Mouse (Mus musculus) thymus, adult 18-20 months (tissue): ENCODE data around the gene Wdr19.
"Not testable (repeated sequence)": the region's sequence is repeated elsewhere in the genome, so short reads cannot be mapped to it uniquely, and the experiment has no call there.

Experiments used
- DNase-seq, 2 experiments: peaks; one replicate each; pipeline ENCODE4 v3.0.0; 2022; ENCODE audit warnings: mixed read lengths in 2 of 2

Wdr19 gene

DNA sequence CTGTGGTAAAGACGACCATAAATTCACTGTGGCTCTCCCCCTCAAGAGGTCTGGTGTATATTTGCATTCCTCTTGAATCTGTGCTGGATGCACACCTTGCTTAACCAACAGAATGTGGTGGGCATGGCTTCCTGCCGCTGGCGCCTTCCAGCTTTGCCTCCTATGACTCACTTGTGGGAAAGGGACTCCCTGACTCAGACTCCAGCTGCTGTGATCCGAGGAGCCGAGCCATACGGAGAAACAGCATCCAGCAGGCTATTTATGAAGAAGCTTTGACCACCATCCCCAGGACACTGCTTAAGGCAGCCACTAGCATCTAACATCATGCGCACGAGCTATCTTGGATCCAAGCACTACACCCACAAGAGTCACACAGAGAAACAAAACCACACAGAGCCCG lies 5.1 kb upstream of the Wdr19 start:
- DNase-seq = no peak

DNA sequence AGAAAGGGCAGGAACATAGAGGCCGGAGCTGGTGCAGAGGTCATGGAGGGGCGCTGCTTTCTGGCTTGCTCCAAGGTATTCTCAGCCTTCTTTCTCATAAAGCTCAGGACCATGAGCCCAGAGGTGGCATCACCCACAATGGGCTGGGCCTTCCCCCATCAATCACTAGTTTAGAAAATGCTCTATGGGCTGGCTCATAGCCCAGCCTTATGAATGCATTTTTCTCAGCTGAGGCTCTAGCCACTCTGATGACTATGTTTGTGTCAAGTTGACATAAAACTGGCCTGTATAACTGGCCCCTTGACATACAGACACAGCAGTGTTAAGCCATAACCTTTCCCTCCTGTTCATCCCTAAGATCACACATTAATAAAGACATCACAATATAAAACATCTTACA lies 5.2 kb downstream of the Wdr19 start:
- no peak for DNase-seq

DNA sequence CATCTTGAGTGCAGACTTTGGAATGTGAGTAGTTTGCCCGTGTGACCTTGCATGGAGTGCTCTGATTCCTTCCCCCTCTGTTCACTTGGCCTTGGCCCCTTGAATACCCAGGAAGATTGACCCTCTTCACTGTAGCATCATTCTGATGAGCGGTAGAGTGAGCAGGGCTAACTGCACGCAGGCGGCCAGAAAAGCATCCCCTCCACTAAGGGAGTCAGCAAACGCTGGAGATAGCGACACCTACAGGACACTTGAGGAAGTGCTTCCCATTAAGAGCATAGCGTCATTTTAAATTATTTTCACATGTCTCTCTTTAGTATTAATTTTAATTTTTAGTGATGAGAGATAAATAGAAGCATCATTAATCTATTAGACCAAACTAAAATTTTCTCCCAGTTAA lies 13.8 kb downstream of the Wdr19 start:
- DNase-seq = no peak

DNA sequence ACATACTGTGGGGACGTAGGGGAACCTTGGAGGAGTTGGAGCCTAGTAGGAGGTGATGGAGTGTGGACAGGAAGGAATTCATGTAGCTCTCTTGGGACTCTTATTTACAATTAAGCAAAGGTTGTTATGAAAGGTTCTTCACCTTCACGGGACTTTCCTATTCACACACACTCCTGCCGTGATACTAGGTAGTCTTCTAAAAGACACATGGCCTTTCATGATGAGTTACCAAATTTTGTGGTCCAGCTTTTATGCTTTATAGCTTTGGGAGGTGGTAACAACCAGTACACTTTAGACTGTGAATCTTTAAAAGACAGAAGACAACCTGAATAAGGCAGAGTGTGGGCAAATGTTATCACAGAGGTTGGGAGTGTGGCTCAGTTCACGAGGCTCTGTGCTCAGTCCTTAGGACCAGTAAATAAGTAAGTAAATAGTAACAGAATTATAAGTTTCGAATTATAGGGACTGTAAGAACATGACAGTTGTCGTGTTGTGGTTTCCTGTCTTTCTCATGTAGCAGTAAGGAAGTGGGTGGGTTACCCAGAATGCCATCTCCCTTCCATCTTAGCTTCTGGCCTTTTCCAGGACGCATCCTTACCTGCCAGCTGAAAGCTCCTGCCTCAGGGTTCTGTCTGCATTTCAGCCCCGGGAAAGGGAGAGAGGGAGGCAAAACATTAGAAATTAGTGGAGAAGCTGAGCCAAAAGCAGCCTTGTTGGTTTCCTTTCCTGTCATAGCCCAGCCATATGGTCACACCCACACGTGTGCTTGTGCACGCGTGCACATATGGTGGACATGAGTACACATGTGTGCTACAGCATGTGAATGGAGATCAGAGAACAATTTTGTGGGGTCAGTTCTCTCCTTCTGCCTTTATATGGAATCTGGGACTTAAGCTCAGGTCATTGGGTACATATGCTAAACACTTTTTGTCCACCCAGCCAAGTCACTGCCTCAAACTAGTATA lies 18.1 kb downstream of the Wdr19 start:
- DNase-seq = no peak

DNA sequence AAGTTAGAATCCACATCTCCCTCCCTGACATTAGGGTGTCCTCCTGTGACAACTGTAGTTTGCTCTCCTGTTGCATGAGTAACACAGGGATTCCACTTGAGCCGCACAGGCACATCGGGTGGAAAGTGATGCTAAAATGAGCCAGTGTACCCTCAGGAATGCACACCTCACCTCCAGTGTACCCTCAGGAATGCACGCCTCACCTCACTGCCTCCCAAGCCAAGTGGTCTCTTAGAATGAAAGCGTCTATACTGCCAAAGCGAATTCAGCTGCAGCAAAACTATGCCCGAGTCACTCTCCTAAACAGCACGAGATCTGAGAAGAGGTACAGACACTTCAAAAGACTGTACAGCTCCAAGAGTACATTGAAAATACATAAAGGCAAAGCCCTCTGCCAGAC lies 21.5 kb downstream of the Wdr19 start:
- DNase-seq = no peak

DNA sequence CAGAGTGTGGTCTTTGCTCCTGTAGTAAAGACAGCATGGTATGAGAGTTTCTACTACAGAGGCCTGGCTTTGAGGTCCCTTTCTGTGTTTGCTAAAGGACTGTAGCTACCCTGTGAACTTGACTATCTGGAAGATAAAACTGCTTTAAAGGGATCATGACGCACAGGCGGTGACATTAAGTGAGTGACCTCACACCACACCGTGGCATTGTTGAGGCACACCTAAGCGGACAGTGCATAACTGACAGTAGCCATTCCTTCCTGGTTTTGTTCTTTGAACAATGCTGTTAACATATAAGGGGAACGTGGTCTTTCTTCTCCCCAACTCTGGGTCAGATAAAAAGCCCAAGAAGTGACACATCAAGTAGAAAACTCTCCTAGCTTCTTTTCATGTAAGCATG lies 24.6 kb downstream of the Wdr19 start:
- no peak for DNase-seq

DNA sequence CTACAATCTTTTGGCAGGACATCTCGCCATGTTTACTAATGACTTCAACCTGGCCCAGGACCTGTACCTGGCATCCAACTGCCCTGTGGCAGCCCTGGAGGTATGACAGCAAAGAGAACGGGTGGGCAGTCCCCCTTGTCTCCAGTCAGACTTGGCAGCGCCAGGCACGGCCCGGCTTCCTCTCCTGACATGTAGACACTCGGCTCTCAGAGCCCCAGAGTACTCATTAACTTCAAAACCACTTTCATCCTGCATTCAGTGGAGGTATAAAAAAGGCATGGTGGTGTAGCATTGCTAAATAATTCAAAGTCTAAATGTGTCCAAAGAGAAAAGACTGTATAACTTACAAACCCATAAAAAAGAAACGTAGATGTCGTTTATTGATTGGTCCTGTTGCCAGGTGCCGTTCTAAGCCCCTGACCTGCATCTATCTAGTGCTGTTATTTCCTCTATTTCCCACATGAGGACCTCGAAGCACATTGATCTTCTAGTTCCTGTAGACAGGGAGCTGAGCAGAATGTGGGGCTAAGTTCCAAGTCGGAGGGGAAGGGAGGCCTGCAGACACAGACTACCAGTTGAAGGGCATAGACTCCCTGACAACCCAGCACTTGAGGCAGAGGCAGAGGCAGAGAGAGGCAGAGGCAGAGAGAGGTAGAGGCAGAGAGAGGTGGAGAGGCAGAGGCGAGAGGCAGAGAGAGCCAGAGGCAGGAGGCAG lies 31.9 kb downstream of the Wdr19 start:
- no peak for DNase-seq

DNA sequence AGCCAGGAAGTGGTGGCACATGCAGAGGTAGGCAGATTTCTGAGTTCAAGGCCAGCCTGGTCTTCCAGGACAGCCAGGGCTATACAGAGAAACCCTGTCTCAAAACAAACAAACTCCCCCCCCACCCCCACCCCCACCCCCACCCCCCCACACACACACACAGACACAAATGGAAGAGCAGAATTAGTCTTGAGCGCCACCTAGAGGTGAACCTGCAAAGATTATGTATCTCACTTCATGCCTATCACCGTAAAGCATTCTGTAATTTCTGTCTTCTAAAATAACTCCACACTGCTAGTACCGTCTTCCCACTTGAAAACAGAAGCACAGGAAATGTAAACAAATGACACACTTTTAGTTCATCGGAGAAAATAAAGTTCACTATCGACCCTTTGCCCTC lies 43.2 kb downstream of the Wdr19 start:
- DNase-seq = no peak

DNA sequence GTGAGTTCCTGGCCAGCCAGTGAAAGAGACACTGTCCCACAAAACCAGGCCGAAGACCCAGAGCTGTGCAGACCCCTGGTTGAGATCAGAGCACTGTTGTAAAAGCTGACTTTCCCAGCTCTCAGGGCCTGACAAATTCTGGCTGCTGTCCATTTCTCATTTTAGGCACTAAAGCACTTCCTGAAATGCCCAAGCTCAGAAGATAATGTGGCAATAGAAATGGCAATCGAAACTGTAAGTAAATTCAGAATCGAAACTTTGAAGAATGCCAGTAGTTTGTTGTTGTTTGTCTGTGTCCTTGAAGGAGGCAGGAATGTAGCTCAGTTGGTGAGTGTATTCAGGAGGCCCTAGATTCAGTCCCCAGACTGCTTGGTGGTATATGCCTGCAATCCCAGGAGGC lies 47.8 kb downstream of the Wdr19 start:
- DNase-seq = no peak

DNA sequence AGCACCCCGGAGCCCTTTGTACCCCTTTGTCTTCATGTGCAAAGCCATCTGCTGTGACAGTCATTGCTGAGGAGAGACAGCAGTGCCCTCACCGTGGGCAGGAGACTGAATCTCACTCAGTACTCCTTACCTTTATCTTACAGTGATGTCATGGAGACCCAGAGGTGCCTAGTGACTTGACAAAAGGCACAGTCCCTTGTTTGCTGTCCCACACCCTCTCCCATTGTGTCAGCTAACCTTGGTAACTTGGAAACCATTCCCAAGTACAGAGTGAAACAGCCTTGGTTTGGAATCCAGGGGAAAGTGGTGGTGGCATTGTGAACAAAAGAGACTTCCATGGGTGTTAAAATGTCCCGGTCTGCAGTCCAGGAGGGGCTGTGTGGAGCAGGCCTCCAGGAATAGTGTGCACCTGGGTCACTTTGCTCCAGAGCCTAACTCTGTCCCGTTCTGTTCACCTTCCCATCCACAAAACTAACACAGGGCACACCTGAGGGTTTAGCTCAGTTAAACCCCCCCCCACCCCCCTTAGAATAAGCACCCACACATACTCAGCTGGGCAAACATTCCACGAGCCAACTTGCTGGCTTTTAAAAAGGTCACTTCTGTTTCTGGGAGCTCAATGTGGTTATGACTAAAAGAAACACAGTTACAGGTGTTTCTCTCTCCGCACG lies 50.8 kb downstream of the Wdr19 start:
- no peak for DNase-seq

DNA sequence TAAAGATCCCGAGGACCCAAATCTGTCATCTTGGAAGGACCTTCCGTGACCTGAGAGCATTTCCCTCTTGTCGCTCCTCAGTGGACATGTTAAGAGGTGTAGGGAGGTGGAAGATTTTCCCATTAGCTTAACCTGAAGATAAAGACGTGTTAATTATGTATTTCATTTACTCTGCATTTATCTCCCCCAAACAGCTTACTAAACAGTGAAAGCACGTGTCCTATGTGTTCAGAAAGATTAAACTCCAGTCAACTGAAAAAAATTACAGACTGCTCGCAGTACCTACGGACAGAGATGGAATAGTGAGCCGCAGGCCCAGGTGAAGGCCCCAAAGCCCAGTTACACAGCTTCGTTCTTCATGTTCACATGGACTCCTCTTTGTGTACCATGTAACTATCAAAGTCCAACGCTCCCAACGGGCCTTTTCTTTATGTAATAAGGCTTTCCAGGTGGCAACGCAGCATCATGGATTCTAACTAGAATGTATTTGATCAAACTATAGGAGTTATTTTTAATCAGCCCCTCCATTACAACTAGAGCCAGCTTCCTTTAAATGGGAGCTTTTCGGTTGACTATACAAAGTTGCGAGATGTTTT lies 58.5 kb downstream of the Wdr19 start:
- DNase-seq = no peak

DNA sequence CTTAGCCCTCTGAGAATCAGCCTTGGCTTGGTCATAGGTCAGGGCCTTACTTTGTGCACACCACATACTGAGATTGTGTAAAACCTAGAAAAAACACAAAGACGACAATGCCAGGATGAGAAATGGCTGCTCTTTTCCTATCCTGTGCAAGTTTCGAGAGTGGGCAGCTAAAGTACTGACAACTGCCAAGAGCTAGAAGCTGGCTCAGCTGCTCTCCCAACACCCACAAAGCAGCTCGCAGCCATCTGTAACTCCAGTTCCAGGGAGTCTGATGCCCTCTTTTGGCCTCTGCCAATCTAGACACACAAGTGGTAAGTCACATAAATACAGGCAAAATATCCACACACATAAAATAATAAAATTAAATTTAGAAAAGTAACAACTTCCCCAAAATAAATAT lies 74.5 kb downstream of the Wdr19 start:
- no peak for DNase-seq

DNA sequence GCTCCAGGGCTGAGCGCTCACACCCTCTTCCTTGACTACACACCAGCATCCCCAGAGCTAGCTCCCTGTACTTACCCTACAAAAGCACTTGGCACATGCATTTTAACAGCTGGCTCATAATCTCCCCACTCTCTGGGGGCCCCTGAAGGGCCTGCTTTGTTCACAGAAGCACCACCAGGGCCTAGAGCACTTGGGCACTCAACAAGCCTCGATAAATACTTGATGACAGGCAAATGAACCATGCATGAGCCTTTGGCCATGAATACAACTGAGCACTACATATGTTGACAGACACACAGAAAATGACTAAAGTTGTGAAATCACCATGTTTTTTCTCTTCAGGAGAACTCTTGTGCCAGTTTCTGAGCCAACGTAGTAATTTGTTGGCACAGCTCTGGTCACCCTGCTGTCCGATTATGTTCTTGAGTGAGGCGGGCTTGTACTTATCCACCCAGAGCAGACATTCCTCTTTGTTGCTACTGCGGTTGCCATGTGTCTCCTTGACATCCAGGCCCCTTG lies 79.7 kb downstream of the Wdr19 start:
- DNase-seq = no peak

DNA sequence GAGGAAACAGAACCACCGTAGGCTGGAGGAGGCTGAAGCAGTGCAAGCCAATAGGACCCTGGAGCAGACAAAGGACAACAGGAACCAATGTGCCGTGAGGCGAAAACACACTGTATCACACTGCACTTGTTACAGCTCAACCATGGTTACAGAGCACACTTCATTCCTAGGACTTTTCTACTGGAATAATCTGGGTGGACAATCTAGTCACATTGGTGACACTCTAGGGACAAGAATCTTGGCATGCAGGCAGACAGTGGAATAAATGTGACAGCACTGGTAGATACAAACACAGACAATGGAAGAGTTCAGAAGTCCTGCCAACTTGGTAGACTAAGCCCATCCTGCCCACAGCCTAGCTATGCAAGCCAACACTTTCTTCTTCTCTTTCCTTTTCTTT lies 81.7 kb downstream of the Wdr19 start:
- no peak for DNase-seq

DNA sequence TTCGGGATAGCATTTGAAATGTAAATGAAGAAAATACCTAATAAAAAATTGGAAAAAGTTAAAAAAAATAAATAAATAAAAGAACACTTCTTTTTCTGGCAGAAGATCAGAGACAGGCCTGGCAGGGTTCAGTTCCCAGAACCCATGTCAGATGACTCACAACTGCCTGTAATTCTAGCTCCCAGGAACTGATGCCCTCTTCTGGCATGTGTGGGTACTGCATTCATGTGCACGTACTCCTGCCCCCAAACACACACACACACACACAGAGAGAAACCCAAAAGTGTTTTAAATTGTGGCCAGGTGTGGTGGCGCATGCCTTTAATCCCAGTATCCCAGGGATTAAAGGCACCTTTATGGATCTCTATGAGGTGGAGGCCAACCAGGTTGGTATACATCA lies 84.7 kb downstream of the Wdr19 start:
- no peak for DNase-seq

DNA sequence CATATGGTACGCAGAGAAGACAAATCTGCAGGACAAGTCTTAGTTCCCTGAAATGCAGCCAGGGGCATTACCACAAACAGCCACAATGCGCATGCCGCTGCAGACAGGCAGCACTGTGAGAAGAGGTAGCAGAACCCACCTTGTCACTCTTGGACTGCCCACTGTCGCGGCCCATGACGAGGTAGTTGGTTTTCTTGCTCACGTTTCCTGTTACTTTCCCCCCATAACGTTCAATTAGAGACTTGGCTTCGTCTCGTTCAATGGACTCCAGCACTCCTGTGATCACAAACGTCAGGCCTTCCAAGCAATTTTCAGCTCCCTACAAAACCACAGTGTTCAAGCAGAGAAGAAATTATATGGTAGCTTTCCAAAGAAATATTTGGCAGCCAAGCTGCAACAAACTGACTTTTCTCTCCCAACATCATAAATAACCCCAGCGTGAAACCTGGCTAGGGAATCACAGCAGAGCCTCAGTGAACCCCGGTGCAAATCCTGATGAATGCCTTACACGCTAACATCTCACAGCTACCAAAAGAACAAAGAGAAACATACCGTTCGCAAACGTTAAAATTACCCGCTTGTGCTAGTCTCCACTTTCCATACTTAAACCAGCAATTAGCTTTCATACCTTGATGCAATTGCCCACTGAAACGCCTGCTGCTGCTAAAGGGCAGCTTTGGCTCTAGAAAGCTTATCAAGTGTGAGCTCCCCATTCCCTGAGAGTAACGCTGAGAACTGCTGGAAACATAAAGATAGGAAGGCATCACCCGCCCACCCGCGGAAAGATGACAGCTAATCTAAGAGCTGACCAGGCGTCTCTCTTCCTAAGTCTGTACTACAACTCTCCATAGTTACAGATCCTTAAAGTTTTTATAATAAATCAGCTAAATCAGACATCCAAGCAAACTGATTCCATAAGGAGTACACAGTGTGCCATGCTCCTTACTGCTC lies 88.5 kb downstream of the Wdr19 start:
- DNase-seq = no peak

DNA sequence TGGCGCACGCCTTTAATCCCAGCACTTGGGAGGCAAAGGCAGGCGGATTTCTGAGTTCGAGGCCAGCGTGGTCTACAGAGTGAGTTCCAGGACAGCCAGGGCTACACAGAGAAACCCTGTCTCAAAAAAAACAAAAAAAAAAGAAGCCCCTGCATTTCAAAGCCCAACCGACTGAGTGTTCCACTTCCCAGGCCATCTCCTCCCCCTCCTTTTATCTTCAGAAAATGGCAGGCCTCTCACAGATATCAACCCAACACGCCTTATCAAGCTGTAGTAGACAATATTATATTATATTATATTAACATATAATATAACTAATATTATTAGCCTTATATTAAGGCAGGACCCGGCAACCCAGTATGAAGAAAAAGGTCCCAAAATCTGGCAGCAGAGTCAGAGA lies 89.5 kb downstream of the Wdr19 start:
- not testable (repeated sequence) for DNase-seq

DNA sequence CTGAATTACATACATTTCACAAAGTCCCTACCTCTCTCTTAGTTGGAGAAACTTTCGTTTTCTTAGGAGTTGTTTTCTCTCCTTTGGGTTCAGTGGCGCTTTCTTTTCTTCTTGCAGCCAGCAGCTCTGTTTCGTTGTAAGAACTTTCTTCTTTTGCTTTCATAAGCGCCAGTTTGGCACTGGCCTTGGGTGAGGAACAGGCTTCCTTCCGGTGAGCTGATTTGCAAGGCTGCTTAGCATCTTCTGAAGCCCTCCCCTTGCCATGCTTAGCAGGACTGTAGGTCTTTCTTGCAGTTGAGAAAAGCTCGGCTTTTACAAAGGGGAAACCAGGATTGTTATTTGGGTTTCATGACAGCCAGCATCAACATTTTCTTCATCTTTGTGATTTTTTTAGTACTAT lies 94.1 kb downstream of the Wdr19 start:
- no peak for DNase-seq

DNA sequence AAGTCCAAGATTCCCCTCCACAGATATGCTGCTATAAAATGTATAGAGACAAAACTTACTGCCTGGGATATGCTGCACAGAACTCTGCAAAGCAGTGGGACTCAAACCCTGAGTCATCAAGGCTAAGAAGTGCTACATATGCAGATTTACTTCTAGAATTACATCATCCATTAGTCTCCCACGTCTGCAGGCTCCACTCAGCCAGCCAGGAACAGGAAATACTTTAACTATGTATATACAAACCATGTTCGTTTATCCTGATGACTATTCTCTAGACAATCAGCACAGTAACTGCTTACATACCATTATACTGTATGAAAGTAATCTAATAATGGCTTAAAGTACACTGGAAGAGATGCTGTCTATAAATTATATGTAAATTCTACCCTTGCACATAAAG lies 94.8 kb downstream of the Wdr19 start:
- no peak for DNase-seq

DNA sequence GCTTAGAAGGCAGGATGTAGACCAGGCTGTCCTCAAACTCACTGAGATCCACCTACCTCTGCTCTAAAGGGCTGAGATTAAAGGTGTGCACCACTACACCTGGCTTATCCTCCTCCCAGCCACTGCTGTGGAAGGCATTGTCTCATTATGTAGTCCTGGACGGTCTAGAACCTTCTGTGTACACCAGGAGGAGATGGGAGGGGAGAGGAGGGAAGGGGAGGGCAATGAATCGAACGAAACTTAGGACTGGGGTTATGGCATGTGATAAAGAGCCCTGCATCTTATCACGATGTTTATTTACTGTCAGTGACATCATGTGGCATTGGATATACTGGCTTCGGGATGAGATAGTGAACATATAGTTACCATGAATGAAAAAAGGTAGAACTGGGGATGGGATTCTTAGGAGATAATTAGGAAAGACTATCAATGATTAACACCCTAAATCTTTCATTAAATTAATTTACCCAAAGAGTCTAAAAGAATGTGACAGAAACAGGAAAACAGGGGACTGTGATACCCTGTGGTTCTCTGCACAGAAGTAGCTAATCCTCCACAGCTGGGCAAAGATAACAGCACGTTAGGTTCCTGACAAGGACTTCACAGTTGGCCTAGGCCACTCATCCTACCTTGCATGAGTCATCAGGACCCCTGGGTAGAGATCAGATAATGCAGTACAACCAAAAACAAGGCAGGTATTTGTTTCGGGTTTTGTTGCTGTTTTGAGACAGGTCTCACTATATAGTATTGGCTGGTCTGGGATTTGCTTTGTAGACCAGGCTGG lies 98.9 kb downstream of the Wdr19 start:
- DNase-seq = no peak

DNA sequence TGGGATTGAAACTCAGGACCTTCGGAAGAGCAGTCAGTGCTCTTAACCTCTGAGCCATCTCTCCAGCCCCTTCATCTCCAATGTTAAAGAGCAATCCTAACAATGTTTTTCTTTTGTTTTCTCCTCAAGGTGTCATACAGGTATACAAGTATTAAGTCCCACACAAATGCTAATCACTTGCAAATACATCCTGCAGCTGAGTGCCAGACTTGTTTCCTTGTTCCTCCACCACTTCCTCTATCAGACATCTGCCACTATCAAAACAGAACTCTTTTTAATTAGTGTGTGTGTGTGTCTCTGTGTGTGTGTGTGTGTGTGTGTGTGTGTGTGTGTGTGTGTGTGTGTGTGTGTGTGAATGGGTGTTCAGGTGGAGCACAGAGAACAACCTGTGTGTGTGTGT lies 100.1 kb downstream of the Wdr19 start:
- not testable (repeated sequence) for DNase-seq
